Mouse (Mus musculus) hindbrain, embryonic 12.5 days (tissue): ENCODE measurements around the gene Fst. TPM values are rescaled to one million over a fixed set of nuclear protein-coding genes. Genes with fewer than 3 reads are reported as not detected.
A peak's percentile ranks its signal among the peaks of the same experiment; 100 is the strongest.

Source experiments
- ATAC-seq: fragments of 200-750 bp; cut with Nextera tagmentation; 2 replicates; pipeline ENCODE4 v1.8.0; 2017; ENCODE audit warnings: moderate TSS enrichment; ENCODE audit not compliant: low FRiP score
- H3K27ac ChIP-seq: fragments of 300-500 bp; sonication (generic); 2 replicates; pipeline ENCODE4 v1.5.1; 2016; ENCODE audit warnings: mild to moderate bottlenecking
- H3K27me3 ChIP-seq: fragments of 300-500 bp; sonication (generic); 2 replicates; pipeline ENCODE4 v1.6.1; 2016; ENCODE audit warnings: mild to moderate bottlenecking
- H3K36me3 ChIP-seq: fragments of 300-500 bp; sonication (generic); 2 replicates; pipeline ENCODE4 v1.6.1; 2016; ENCODE audit warnings: mild to moderate bottlenecking
- H3K4me1 ChIP-seq: fragments of 300-500 bp; sonication (generic); 2 replicates; pipeline ENCODE4 v1.6.1; 2016
- H3K4me2 ChIP-seq: fragments of 300-500 bp; sonication (generic); replicated peaks from 2 replicates; pipeline ENCODE4 v1.6.1; 2016; ENCODE audit warnings: mild to moderate bottlenecking
- H3K4me3 ChIP-seq: fragments of 300-500 bp; sonication (generic); 2 replicates; pipeline ENCODE4 v1.5.1; 2016; ENCODE audit warnings: mild to moderate bottlenecking
- H3K9ac ChIP-seq: fragments of 300-500 bp; sonication (generic); 2 replicates; pipeline ENCODE4 v1.6.1; 2016; ENCODE audit warnings: mild to moderate bottlenecking, moderate library complexity
- H3K9me3 ChIP-seq: fragments of 300-500 bp; sonication (generic); replicated peaks from 2 replicates; pipeline ENCODE4 v1.6.1; 2016; ENCODE audit warnings: mild to moderate bottlenecking
- WGBS: fragments of 180-500 bp; shearing (Covaris S2); methylation state at CpG from one replicate; pipeline ENCODE4 v1.1.7; 2016; 5-methylcytosine and 5-hydroxymethylcytosine counted together
- polyA plus RNA-seq: library from polyadenylated mRNA; unstranded; fragments of >200 nt; fragmentation: Nextera tagmentation; extraction: Ambion mirVana; gene quantifications from 2 replicates; pipeline ENCODE4 v1.2.1, GENCODE M21; 2016

Gene Fst
- polyA plus RNA-seq, result 11.3 and 13.8 TPM in 2 replicates

- under 1% methylated on average over 66 of the region's 77 CpGs for WGBS
- peaks cover 32% of the 10 kb centered on the region for H3K27me3 ChIP-seq
Measured at GRCm38 (mm10) chr13:114458886-114459700, at the start of gene Fst. Fst (minus strand) TSS chr13:114458951.

GRCm38 (mm10) chr13:114493826-114494225 lies 35.1 kb upstream of the Fst start:
- Histone ChIP-seq H3K9ac (no peak overlapping the region), H3K4me3 (no peak overlapping the region), H3K4me1 (no peaks in the 10 kb centered on the region), H3K27me3 (no peaks in the 10 kb centered on the region), H3K27ac (no peak overlapping the region), H3K9me3 (no peaks in the 10 kb centered on the region), H3K4me2 (no peak overlapping the region), H3K36me3 (no peaks in the 10 kb centered on the region)
- no peak for ATAC-seq
- 69% methylated on average over 3 of the region's 3 CpGs for WGBS

More at GRCm38 (mm10) chr13:114458886-114459700, at the start of gene Fst:
- H3K4me1 ChIP-seq, result peaks cover 24% of the 10 kb centered on the region
- peak within 1 kb of the TSS; percentile 72 for H3K27ac ChIP-seq
- peak; percentile 75 for ATAC-seq
- no peaks in the 10 kb centered on the region for H3K36me3 ChIP-seq
- peak within 1 kb of the TSS; percentile 57 for H3K4me3 ChIP-seq
- peak within 1 kb of the TSS; percentile 94 for H3K4me2 ChIP-seq
- peak within 1 kb of the TSS; percentile 65 for H3K9ac ChIP-seq
- no peaks in the 10 kb centered on the region for H3K9me3 ChIP-seq

GRCm38 (mm10) chr13:114488178-114488577 lies 29.4 kb upstream of the Fst start:
- H3K36me3 ChIP-seq, result no peaks in the 10 kb centered on the region
- no peak overlapping the region for H3K27ac ChIP-seq
- no peaks in the 10 kb centered on the region for H3K4me1 ChIP-seq
- no peak for ATAC-seq
- no peak overlapping the region for H3K9ac ChIP-seq
- no peak overlapping the region for H3K4me3 ChIP-seq
- no peak overlapping the region for H3K4me2 ChIP-seq
- H3K9me3 ChIP-seq, result no peaks in the 10 kb centered on the region
- WGBS, result 79% methylated on average over 7 of the region's 7 CpGs
- no peaks in the 10 kb centered on the region for H3K27me3 ChIP-seq

GRCm38 (mm10) chr13:114478329-114478728 lies 19.6 kb upstream of the Fst start:
- Histone ChIP-seq H3K27ac (no peak overlapping the region), H3K9me3 (peaks cover 4% of the 10 kb centered on the region; the same call in 1 of the 2 replicates), H3K9ac (no peak overlapping the region), H3K27me3 (no peaks in the 10 kb centered on the region), H3K4me1 (no peaks in the 10 kb centered on the region), H3K4me3 (no peak overlapping the region), H3K4me2 (no peak overlapping the region), H3K36me3 (no peaks in the 10 kb centered on the region)
- ATAC-seq, result no peak
- 88% methylated on average over 4 of the region's 4 CpGs for WGBS

- no peak overlapping the region for H3K4me3 ChIP-seq
- H3K4me1 ChIP-seq, result no peaks in the 10 kb centered on the region
- H3K36me3 ChIP-seq, result no peaks in the 10 kb centered on the region
- no peak overlapping the region for H3K4me2 ChIP-seq
- no peaks in the 10 kb centered on the region for H3K27me3 ChIP-seq
- H3K27ac ChIP-seq, result no peak overlapping the region
- ATAC-seq, result no peak
- H3K9ac ChIP-seq, result no peak overlapping the region
- H3K9me3 ChIP-seq, result no peaks in the 10 kb centered on the region
- 87% methylated on average over 3 of the region's 3 CpGs for WGBS
Measured at GRCm38 (mm10) chr13:114469945-114470344, 11.2 kb upstream of the Fst start.

- no peaks in the 10 kb centered on the region for H3K9me3 ChIP-seq
- no peak overlapping the region for H3K9ac ChIP-seq
- no peak overlapping the region for H3K4me3 ChIP-seq
- no peaks in the 10 kb centered on the region for H3K36me3 ChIP-seq
- 92% methylated on average over 6 of the region's 6 CpGs for WGBS
- H3K4me1 ChIP-seq, result no peaks in the 10 kb centered on the region
- no peak for ATAC-seq
- H3K4me2 ChIP-seq, result no peak overlapping the region
- H3K27me3 ChIP-seq, result no peaks in the 10 kb centered on the region
- H3K27ac ChIP-seq, result no peak overlapping the region
Measured at GRCm38 (mm10) chr13:114466269-114466919, 7.6 kb upstream of the Fst start.

GRCm38 (mm10) chr13:114465387-114465786 lies 6.6 kb upstream of the Fst start:
- Histone ChIP-seq H3K9ac (no peak overlapping the region), H3K4me3 (no peak overlapping the region), H3K36me3 (no peaks in the 10 kb centered on the region), H3K27ac (no peak overlapping the region), H3K4me2 (no peak overlapping the region), H3K9me3 (no peaks in the 10 kb centered on the region), H3K4me1 (0 out of 2 replicates have a peak, but pooled peaks cover under 1% of the 10 kb centered on the region), H3K27me3 (no peaks in the 10 kb centered on the region)
- ATAC-seq, result no peak
- WGBS, result 67% methylated on average over 1 of the region's 1 CpGs

GRCm38 (mm10) chr13:114464824-114465223 lies 6.1 kb upstream of the Fst start:
- Histone ChIP-seq H3K27me3 (no peaks in the 10 kb centered on the region), H3K36me3 (no peaks in the 10 kb centered on the region), H3K9ac (no peak overlapping the region), H3K4me2 (no peak overlapping the region), H3K27ac (no peak overlapping the region), H3K4me3 (no peak overlapping the region), H3K9me3 (no peaks in the 10 kb centered on the region), H3K4me1 (peaks cover 4% of the 10 kb centered on the region; the same call in 1 of the 2 replicates)
- no peak for ATAC-seq
- WGBS, result 89% methylated on average over 3 of the region's 3 CpGs

- no peaks in the 10 kb centered on the region for H3K9me3 ChIP-seq
- peaks cover 7% of the 10 kb centered on the region; the same call in 1 of the 2 replicates for H3K4me1 ChIP-seq
- 84% methylated on average over 8 of the region's 8 CpGs for WGBS
- no peak overlapping the region for H3K9ac ChIP-seq
- H3K36me3 ChIP-seq, result no peaks in the 10 kb centered on the region
- no peak for ATAC-seq
- no peak overlapping the region for H3K27ac ChIP-seq
- H3K27me3 ChIP-seq, result peaks cover 14% of the 10 kb centered on the region
- no peak overlapping the region for H3K4me2 ChIP-seq
- H3K4me3 ChIP-seq, result no peak overlapping the region
Measured at GRCm38 (mm10) chr13:114462548-114463408, 4.0 kb upstream of the Fst start.

- no peaks in the 10 kb centered on the region for H3K36me3 ChIP-seq
- peak overlapping the region; percentile 57; the same call in 1 of the 2 replicates for H3K27ac ChIP-seq
- peak overlapping the region; percentile 57 for H3K4me3 ChIP-seq
- WGBS, result under 1% methylated on average over 29 of the region's 29 CpGs
- peaks cover 24% of the 10 kb centered on the region for H3K4me1 ChIP-seq
- H3K9ac ChIP-seq, result peak overlapping the region; percentile 35; the same call in 1 of the 2 replicates
- peak; percentile 55 for ATAC-seq
- H3K27me3 ChIP-seq, result peaks cover 28% of the 10 kb centered on the region
- H3K9me3 ChIP-seq, result no peaks in the 10 kb centered on the region
- H3K4me2 ChIP-seq, result peak overlapping the region; percentile 94
Measured at GRCm38 (mm10) chr13:114460306-114460892, 1.6 kb upstream of the Fst start.

- no peak for ATAC-seq
- no peaks in the 10 kb centered on the region for H3K36me3 ChIP-seq
- peak overlapping the region; percentile 72; the same call in 1 of the 2 replicates for H3K27ac ChIP-seq
- peak overlapping the region; percentile 94 for H3K4me2 ChIP-seq
- peak overlapping the region; percentile 57 for H3K4me3 ChIP-seq
- no peaks in the 10 kb centered on the region for H3K9me3 ChIP-seq
- peak overlapping the region; percentile 65 for H3K9ac ChIP-seq
- H3K4me1 ChIP-seq, result peaks cover 24% of the 10 kb centered on the region
- H3K27me3 ChIP-seq, result peaks cover 32% of the 10 kb centered on the region
- 1% methylated on average over 16 of the region's 16 CpGs for WGBS
Measured at GRCm38 (mm10) chr13:114459701-114460160, 980 bp upstream of the Fst start.
